Mouse (Mus musculus) hindbrain, embryonic 16.5 days (tissue): ENCODE results near the gene Sgms2. TPM values are rescaled to one million over a fixed set of nuclear protein-coding genes. Genes with fewer than 3 reads are reported as not detected.

ENCODE experiments used
- ATAC-seq: fragments of 200-750 bp; cut with Nextera tagmentation; 2 replicates; pipeline ENCODE4 v1.8.0; 2017; ENCODE audit warnings: moderate TSS enrichment, moderate library complexity
- H3K27ac ChIP-seq: fragments of 300-500 bp; sonication (generic); 2 replicates; pipeline ENCODE4 v1.5.1; 2014; ENCODE audit warnings: low read depth, mild to moderate bottlenecking, control low read depth, low read length, moderate library complexity
- H3K27me3 ChIP-seq: fragments of 300-500 bp; sonication (generic); replicated peaks from 2 replicates; pipeline ENCODE4 v1.6.1; 2014; ENCODE audit warnings: low read length; ENCODE audit not compliant: control insufficient read depth, insufficient read depth
- H3K36me3 ChIP-seq: fragments of 300-500 bp; sonication (generic); 2 replicates; pipeline ENCODE4 v1.6.1; 2014; ENCODE audit warnings: mild to moderate bottlenecking, low read length, moderate library complexity, mixed read lengths; ENCODE audit not compliant: control insufficient read depth, insufficient read depth
- H3K4me1 ChIP-seq: fragments of 300-500 bp; sonication (generic); 2 replicates; pipeline ENCODE4 v1.6.1; 2014; ENCODE audit warnings: low read depth, low read length; ENCODE audit not compliant: control insufficient read depth, insufficient read depth
- H3K4me2 ChIP-seq: fragments of 300-500 bp; sonication (generic); 2 replicates; pipeline ENCODE4 v1.6.1; 2014; ENCODE audit warnings: mild to moderate bottlenecking, low read length, control low read depth, moderate library complexity
- H3K4me3 ChIP-seq: fragments of 300-500 bp; sonication (generic); 2 replicates; pipeline ENCODE4 v1.5.1; 2014; ENCODE audit warnings: mild to moderate bottlenecking, low read length, control low read depth, moderate library complexity
- H3K9ac ChIP-seq: fragments of 300-500 bp; sonication (generic); 2 replicates; pipeline ENCODE4 v1.6.1; 2014; ENCODE audit warnings: low read depth, mild to moderate bottlenecking, control low read depth, low read length, moderate library complexity
- H3K9me3 ChIP-seq: fragments of 300-500 bp; sonication (generic); 2 replicates; pipeline ENCODE4 v1.6.1; 2014; ENCODE audit warnings: mild to moderate bottlenecking, low read length, moderate library complexity; ENCODE audit not compliant: control insufficient read depth
- WGBS: fragments of 180-500 bp; shearing (Covaris S2); extraction: QIAGEN DNeasy Blood & Tissue Kit; methylation state at CpG from one replicate; pipeline ENCODE4 v1.1.7; 2014; 5-methylcytosine and 5-hydroxymethylcytosine counted together
- polyA plus RNA-seq: library from polyadenylated mRNA; unstranded; fragments of >200 nt; fragmentation: Nextera tagmentation; extraction: Ambion mirVana; gene quantifications from 2 replicates; pipeline ENCODE4 v1.2.1, GENCODE M21; 2015

The Sgms2 gene
- polyA plus RNA-seq, 1 experiment from 2014 or later: 2.6 TPM

DNA sequence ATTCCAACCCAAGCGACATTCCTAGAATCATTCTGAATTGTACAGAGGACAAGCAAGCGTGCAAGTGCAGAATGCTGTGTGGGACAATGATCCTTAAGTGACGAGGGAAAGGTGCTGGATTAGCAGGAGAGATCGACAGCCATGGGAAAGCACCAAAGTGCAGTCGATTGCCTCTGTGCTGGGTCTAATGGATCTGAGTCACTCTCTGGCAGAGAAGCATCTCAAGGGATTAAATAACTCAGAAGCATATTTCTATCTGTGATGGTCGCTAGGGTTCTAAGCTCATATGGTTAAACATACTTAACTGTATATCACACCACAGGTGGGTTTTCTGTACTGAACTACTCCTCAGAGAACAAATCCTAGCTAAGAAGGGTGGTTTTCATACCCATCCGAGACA is 118.2 kb downstream of the Sgms2 start:
- Histone ChIP-seq H3K9me3 (no peaks in the 10 kb centered on the region), H3K4me1 (no peaks in the 10 kb centered on the region), H3K36me3 (no peaks in the 10 kb centered on the region), H3K27me3 (no peaks in the 10 kb centered on the region), H3K4me3 (no peak overlapping the region), H3K27ac (no peak overlapping the region), H3K9ac (no peak overlapping the region), H3K4me2 (no peak overlapping the region)
- WGBS: 85% methylated on average over 7 of the region's 7 CpGs
- ATAC-seq: no peak

DNA sequence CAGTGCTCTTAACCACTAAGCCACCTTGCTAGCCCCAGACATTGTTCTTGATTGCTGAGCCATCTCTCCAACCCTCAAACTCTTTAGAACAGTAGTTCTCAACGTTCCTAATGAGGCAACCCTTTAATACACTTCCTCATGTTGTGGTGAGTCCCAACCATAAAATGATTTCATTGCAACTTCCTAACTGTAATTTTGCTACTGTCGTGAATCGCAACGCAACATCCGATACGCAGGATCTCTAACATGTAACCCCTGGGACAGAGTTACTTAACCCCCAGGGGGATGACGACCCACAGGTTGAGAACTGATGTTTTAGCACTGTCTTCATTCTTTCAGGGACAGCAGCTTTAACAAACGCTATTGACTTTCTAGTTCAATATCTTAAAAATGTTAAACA is 122.5 kb downstream of the Sgms2 start:
- Histone ChIP-seq H3K27ac (no peak overlapping the region), H3K4me1 (peaks cover 4% of the 10 kb centered on the region; the same call in 1 of the 2 replicates), H3K36me3 (no peaks in the 10 kb centered on the region), H3K9ac (no peak overlapping the region), H3K27me3 (no peaks in the 10 kb centered on the region), H3K4me2 (no peak overlapping the region), H3K4me3 (no peak overlapping the region), H3K9me3 (no peaks in the 10 kb centered on the region)
- 90% methylated on average over 8 of the region's 8 CpGs for WGBS
- ATAC-seq: no peak

GRCm38 (mm10) chr3:131367452-131367851 is 123.8 kb downstream of the Sgms2 start:
- ATAC-seq: no peak
- no peak overlapping the region for H3K4me2 ChIP-seq
- no peaks in the 10 kb centered on the region for H3K27me3 ChIP-seq
- H3K36me3 ChIP-seq: no peaks in the 10 kb centered on the region
- H3K4me1 ChIP-seq: peaks cover 4% of the 10 kb centered on the region; the same call in 1 of the 2 replicates
- H3K4me3 ChIP-seq: no peak overlapping the region
- no peak overlapping the region for H3K27ac ChIP-seq
- H3K9ac ChIP-seq: no peak overlapping the region
- WGBS: 89% methylated on average over 4 of the region's 4 CpGs
- H3K9me3 ChIP-seq: no peaks in the 10 kb centered on the region

DNA sequence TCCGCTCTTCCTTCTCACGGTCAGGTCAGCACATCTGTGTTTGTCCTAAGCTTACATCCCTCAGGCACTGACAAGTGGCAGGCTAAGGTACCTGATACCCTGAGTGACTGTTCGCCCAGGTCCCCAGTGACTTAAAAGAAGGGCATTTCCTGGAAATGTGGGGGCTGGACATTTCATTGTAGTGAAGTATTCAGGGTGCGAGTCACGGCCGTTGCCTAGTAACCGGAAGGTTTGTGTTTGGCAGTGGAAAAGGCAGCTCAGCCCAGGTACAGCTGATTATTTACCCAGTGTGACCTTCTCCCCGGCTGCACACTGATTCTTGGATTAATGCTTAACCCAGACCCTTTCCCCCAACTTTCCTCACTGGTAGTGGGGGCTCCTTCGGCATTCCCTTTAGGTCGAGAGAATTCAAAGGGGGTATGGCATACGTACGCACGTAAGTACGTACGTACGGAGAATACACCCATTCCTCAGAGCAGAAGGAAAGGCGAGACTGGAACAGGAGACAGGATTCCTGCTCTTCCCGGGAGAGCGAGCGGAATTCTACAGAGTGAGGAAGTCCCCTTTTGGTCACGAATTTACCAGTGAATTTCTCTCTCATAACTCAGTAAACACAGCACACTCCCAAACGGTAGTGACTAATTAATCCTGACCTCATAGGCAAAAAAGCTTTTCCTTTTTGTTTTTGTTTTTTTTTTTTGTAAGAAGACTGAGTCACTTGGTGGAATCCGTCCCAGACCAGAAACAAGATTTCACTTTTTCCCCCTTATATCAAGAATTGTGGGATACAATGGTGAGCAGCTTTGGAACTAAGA is 126.4 kb downstream of the Sgms2 start:
- Histone ChIP-seq H3K4me1 (peaks cover 4% of the 10 kb centered on the region; the same call in 1 of the 2 replicates), H3K4me3 (no peak overlapping the region), H3K9me3 (no peaks in the 10 kb centered on the region), H3K27me3 (no peaks in the 10 kb centered on the region), H3K36me3 (no peaks in the 10 kb centered on the region), H3K9ac (no peak overlapping the region), H3K4me2 (peak overlapping the region; percentile 27), H3K27ac (no peak overlapping the region)
- ATAC-seq: peak; percentile 76
- WGBS: 66% methylated on average over 23 of the region's 23 CpGs

DNA sequence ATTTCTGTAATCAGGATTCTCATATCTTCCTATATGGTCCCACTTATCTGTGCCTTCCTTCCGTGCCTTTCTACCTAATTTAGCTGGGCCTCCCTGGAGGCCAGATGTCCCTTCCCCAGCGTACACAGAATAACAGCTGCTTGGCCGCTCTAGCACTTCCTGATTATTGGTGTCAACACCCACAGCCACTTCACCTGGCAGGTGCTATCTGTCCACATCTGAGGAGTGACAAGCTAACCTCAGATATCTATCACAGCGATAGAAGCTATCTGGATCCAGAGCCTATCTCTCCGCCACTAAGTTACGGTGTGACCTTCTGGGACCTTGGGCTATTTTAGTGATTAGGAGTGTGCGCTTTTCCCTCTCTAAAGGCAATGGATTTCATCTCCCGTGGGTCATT is 127.0 kb downstream of the Sgms2 start:
- Histone ChIP-seq H3K36me3 (no peaks in the 10 kb centered on the region), H3K27ac (no peak overlapping the region), H3K9me3 (no peaks in the 10 kb centered on the region), H3K9ac (no peak overlapping the region), H3K4me1 (peaks cover 4% of the 10 kb centered on the region; the same call in 1 of the 2 replicates), H3K27me3 (no peaks in the 10 kb centered on the region), H3K4me3 (no peak overlapping the region), H3K4me2 (no peak overlapping the region)
- 72% methylated on average over 8 of the region's 8 CpGs for WGBS
- peak; percentile 42; the same call in 1 of the 2 replicates for ATAC-seq

DNA sequence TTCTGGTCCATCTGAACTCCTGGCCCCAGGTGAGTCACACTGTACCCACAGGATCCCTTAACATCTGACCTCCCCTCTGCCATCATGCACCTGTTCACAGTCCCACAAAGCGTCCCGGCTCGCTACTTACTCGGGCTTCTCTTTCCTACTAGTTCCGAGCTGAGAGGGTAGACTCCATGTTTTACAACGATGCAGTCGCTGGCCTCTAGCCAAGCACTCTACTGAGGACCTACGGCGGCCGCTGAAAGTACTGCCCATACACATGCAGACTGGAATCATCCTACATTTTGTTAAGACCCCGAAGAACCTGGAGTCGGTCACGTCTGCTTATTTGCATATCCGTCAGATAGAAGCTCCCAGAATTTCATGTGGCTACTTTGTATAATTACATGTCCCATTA is 127.6 kb downstream of the Sgms2 start:
- H3K4me3 ChIP-seq: no peak overlapping the region
- H3K36me3 ChIP-seq: no peaks in the 10 kb centered on the region
- peaks cover 4% of the 10 kb centered on the region; the same call in 1 of the 2 replicates for H3K4me1 ChIP-seq
- WGBS: 89% methylated on average over 14 of the region's 14 CpGs
- no peak overlapping the region for H3K9ac ChIP-seq
- no peaks in the 10 kb centered on the region for H3K27me3 ChIP-seq
- H3K9me3 ChIP-seq: no peaks in the 10 kb centered on the region
- ATAC-seq: no peak
- no peak overlapping the region for H3K27ac ChIP-seq
- no peak overlapping the region for H3K4me2 ChIP-seq

DNA sequence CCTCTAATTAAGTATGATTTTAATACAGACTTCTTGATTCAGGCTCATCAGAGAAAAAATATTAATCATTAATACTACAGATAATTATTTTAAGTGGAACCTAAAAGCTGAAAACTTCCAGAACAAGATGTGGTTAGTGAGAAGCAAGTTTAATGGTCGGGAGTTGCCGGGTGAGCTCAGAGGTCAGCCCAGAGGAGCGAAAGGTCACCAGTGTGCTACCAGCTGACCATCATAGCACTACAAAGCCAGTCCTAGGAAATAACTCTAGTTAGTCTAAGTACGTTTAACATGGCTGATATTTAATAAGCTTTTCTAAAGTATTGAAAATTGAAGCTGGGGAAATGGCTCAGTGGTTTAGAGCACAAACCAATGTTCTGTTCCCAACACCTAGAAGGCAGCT is 129.3 kb downstream of the Sgms2 start:
- H3K4me1 ChIP-seq: peaks cover 4% of the 10 kb centered on the region; the same call in 1 of the 2 replicates
- H3K4me2 ChIP-seq: no peak overlapping the region
- no peak for ATAC-seq
- H3K4me3 ChIP-seq: no peak overlapping the region
- H3K27me3 ChIP-seq: no peaks in the 10 kb centered on the region
- H3K36me3 ChIP-seq: no peaks in the 10 kb centered on the region
- WGBS: 85% methylated on average over 4 of the region's 4 CpGs
- no peaks in the 10 kb centered on the region for H3K9me3 ChIP-seq
- no peak overlapping the region for H3K9ac ChIP-seq
- H3K27ac ChIP-seq: no peak overlapping the region

DNA sequence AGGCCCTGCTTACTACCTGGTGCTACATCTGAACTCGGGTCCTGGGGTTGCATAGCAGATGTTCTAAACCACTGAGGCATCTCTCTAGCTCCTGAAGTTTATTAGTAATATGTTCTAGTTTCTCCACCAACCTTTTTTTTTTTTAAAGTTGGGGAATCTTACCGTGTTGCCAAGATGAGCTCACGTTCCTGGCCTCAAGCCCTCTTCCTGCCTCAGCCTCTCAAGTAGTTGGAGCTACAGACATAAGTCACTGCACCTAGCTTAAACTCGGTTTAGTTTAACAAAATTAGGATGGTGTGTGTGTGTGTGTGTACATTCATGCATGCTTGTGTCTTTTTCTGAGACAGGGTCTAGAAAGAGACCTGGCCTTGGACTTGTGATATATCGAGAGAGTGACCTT is 132.2 kb downstream of the Sgms2 start:
- no peaks in the 10 kb centered on the region for H3K4me1 ChIP-seq
- H3K9ac ChIP-seq: no peak overlapping the region
- 92% methylated on average over 5 of the region's 5 CpGs for WGBS

GRCm38 (mm10) chr3:131358205-131358604 is 133.0 kb downstream of the Sgms2 start:
- Histone ChIP-seq H3K4me2 (no peak overlapping the region), H3K36me3 (no peaks in the 10 kb centered on the region), H3K9me3 (no peaks in the 10 kb centered on the region), H3K4me1 (no peaks in the 10 kb centered on the region), H3K27ac (no peak overlapping the region), H3K9ac (no peak overlapping the region), H3K27me3 (no peaks in the 10 kb centered on the region), H3K4me3 (no peak overlapping the region)
- 85% methylated on average over 5 of the region's 5 CpGs for WGBS
- no peak for ATAC-seq

More for the DNA sequence above, 132.2 kb downstream of the Sgms2 start:
- H3K4me3 ChIP-seq: no peak overlapping the region
- ATAC-seq: no peak
- H3K9me3 ChIP-seq: no peaks in the 10 kb centered on the region
- no peak overlapping the region for H3K27ac ChIP-seq
- no peak overlapping the region for H3K4me2 ChIP-seq
- no peaks in the 10 kb centered on the region for H3K27me3 ChIP-seq
- no peaks in the 10 kb centered on the region for H3K36me3 ChIP-seq
